Mouse (Mus musculus): ENCODE results near the gene Pdxk. TPM values are rescaled to one million over a fixed set of nuclear protein-coding genes. Genes with fewer than 3 reads are reported as not detected.

Gene Pdxk
- polyA plus RNA-seq, 1 experiment from 2014 or later = 30.0 TPM

DNA sequence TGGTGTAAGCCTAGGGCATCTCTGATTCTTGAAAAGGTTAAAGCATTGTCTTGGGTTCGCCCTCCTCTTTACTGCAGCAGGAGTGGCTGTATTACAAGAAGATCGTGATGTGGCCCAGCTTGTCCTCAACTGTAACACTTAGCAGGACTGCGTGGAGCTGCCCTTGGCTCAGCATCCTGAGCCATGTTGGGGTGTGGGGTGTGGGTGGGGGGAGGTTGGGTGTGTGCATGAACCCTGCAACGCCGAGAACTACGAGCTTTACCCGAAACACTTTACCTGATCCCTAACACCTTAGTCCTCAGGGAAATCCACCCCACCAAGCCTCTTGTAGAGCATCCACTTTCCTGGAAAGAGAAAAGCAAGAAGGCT is 51.6 kb downstream of the Pdxk start:
- H3K4me1 ChIP-seq (replicated peaks; ENCODE audit: control insufficient read depth, insufficient read depth, low read length) = peaks cover 11% of the 10 kb centered on the region
- peak overlapping the region; percentile 37 for H3K9ac ChIP-seq
- no peaks in the 10 kb centered on the region for H3K27me3 ChIP-seq (ENCODE audit: control insufficient read depth, insufficient read depth, low read length)
- WGBS = 46% methylated on average over 7 of the region's 7 CpGs
- no peaks in the 10 kb centered on the region for H3K9me3 ChIP-seq (ENCODE audit: control insufficient read depth, low read length)
- H3K27ac ChIP-seq = peak overlapping the region; percentile 84
- H3K4me3 ChIP-seq (replicated peaks; ENCODE audit: low read length) = peak overlapping the region; percentile 74
- peaks cover 29% of the 10 kb centered on the region for H3K36me3 ChIP-seq (replicated peaks; ENCODE audit: control insufficient read depth, insufficient read depth)
- ATAC-seq (ENCODE audit: low FRiP score) (no peak; the same call in 1 of the 2 replicates), DNase-seq (ENCODE audit: low spot score) (no peak)
- H3K4me2 ChIP-seq (replicated peaks) = peak overlapping the region; percentile 70

DNA sequence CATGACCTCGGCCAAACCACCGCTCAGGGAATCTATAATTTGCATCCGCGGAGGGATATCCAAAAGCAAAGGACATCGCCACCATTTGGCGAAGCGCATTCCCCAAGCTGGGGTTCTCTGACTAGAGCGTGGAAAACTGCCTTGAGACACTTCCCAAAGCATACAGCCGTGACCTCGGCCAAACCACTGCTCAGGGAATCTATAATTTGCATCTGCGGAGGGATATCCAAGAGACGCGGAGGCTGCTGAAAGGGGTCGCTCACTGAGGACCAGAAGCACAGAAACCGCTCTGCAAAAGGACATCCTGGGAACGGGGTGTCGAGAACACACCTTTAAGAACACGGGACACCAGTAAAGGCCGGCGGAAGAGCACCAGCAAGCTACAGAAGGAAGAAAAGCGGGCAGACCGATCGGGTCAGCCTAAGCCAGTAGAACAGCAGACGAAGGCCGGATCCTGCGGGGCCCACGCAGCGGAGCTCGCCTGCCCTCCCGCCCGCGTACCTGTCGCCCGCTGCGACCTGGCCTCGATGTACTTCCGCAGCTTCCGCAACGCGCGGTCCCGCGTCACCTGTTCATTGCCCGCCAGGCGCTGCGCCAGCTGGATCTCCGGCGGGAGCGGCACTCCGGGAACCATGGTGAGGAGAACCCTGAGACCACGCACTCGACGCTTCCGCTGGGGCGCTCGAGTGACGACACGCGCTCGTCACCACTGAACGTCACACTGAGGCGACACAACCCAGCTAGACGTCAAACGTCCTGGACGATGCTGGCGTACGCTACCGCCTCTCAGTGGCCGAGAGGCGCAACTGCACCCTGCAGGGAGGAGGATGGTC is 52.2 kb downstream of the Pdxk start, which contains the start of gene Rrp1:
TSS of gene Rrp1 (minus strand) at position 725 of the 833 bp plus-strand sequence.
- Histone ChIP-seq H3K9ac (peak within 1 kb of the TSS; percentile 75), H3K27me3 (ENCODE audit: control insufficient read depth, insufficient read depth, low read length) (no peaks in the 10 kb centered on the region), H3K4me2 (replicated peaks) (peak within 1 kb of the TSS; percentile 70), H3K27ac (peak within 1 kb of the TSS; percentile 84), H3K4me1 (replicated peaks; ENCODE audit: control insufficient read depth, insufficient read depth, low read length) (peaks cover 11% of the 10 kb centered on the region), H3K4me3 (replicated peaks; ENCODE audit: low read length) (peak within 1 kb of the TSS; percentile 74), H3K9me3 (ENCODE audit: control insufficient read depth, low read length) (no peaks in the 10 kb centered on the region), H3K36me3 (replicated peaks; ENCODE audit: control insufficient read depth, insufficient read depth) (peaks cover 35% of the 10 kb centered on the region)
- 0% methylated on average over 70 of the region's 70 CpGs for WGBS
- DNase-seq (ENCODE audit: low spot score) (peak; percentile 99), ATAC-seq (ENCODE audit: low FRiP score) (peak; percentile 95)

DNA sequence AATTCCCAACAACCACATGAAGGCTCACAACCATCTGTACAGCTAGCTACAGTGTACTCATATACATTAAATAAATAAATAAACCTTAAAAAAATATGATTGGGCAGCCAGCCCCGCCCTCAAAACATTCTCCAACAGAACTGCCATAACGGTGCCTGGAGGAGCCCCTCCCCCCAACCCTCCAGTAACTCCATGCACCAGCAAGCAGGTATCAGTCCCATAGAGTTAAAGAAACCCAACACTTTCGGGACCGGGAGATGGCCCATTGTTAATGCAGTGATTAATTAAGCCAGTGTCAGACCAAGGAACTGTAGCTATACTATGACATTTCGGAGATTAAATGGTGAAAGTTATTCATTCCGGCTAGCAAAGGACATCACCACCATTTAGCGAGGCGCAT is 52.9 kb downstream of the Pdxk start:
- Histone ChIP-seq H3K4me1 (replicated peaks; ENCODE audit: control insufficient read depth, insufficient read depth, low read length) (peaks cover 11% of the 10 kb centered on the region), H3K27ac (peak overlapping the region; percentile 84), H3K9me3 (ENCODE audit: control insufficient read depth, low read length) (no peaks in the 10 kb centered on the region), H3K4me2 (replicated peaks) (peak overlapping the region; percentile 70), H3K27me3 (ENCODE audit: control insufficient read depth, insufficient read depth, low read length) (no peaks in the 10 kb centered on the region), H3K9ac (peak overlapping the region; percentile 75), H3K4me3 (replicated peaks; ENCODE audit: low read length) (peak overlapping the region; percentile 74), H3K36me3 (replicated peaks; ENCODE audit: control insufficient read depth, insufficient read depth) (peaks cover 42% of the 10 kb centered on the region)
- DNase-seq (ENCODE audit: low spot score) = no peak
- ATAC-seq (ENCODE audit: low FRiP score) = no peak
- 16% methylated on average over 8 of the region's 8 CpGs for WGBS

DNA sequence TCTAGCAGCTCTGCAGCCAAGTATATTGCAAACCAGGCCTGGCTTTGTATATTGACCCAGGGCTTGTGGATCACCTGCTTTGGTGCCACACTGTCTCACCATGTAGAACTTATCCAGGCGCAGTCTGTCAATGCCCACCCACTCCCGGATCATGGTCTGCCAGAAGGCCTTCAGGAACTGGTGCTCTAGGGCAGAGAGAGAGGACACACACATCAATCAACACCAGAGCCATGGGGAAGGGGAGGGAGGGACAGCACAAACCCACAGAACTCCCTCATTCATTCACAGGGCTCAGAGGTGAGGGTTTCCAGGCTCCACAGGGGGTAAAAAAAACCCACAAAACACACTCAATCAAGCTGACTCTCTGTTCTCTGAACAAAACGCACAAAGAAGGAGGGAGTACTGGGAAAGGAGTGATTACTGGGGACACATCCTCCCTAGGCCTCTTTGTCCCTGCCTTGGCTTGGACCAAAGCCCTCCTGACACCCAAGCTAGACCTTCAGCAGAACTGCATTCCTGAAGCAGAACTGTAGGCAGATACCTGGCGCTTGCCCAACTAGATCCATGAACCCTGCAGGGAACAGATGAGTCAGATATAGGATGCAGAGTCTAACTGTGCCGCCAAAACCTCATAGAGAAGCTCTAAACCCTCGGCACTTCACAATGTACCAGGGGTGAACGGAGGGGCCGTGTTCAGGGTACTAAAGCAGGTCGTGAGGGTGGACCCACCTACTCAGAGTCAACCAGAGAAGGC is 55.6 kb downstream of the Pdxk start:
- Histone ChIP-seq H3K36me3 (replicated peaks; ENCODE audit: control insufficient read depth, insufficient read depth) (peaks cover 67% of the 10 kb centered on the region), H3K9me3 (ENCODE audit: control insufficient read depth, low read length) (no peaks in the 10 kb centered on the region), H3K4me2 (replicated peaks) (no peak overlapping the region), H3K4me1 (replicated peaks; ENCODE audit: control insufficient read depth, insufficient read depth, low read length) (peaks cover 11% of the 10 kb centered on the region), H3K27me3 (ENCODE audit: control insufficient read depth, insufficient read depth, low read length) (no peaks in the 10 kb centered on the region), H3K9ac (no peak overlapping the region), H3K27ac (no peak overlapping the region), H3K4me3 (replicated peaks; ENCODE audit: low read length) (no peak overlapping the region)
- DNase-seq (ENCODE audit: low spot score) (no peak), ATAC-seq (ENCODE audit: low FRiP score) (no peak)
- 85% methylated on average over 9 of the region's 9 CpGs for WGBS

DNA sequence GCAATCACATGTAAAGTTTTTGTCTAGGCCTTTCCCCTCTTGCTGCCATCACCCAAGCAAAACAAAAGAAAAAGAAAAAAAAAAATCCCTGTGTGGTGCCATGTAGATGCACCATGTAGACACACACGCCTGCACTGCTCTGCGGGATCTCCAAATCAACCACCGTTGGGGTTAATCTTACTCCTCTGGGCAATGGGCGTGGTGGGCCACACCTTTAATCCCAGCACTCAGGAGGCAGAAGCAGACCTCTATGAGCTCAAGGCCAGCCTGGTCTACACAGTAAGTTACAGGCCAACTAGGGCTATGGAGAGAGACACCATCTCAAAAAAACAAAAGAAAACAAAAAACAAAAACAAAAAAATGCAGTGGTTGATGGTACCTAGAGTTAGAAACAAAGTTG is 57.6 kb downstream of the Pdxk start:
- no peak overlapping the region for H3K9ac ChIP-seq
- no peaks in the 10 kb centered on the region for H3K27me3 ChIP-seq (ENCODE audit: control insufficient read depth, insufficient read depth, low read length)
- H3K4me1 ChIP-seq (replicated peaks; ENCODE audit: control insufficient read depth, insufficient read depth, low read length) = peaks cover 11% of the 10 kb centered on the region
- ATAC-seq (ENCODE audit: low FRiP score) (no peak), DNase-seq (ENCODE audit: low spot score) (no peak)
- no peak overlapping the region for H3K4me3 ChIP-seq (replicated peaks; ENCODE audit: low read length)
- H3K4me2 ChIP-seq (replicated peaks) = no peak overlapping the region
- H3K27ac ChIP-seq = no peak overlapping the region
- no peaks in the 10 kb centered on the region for H3K9me3 ChIP-seq (ENCODE audit: control insufficient read depth, low read length)
- H3K36me3 ChIP-seq (replicated peaks; ENCODE audit: control insufficient read depth, insufficient read depth) = peaks cover 87% of the 10 kb centered on the region
- WGBS = 92% methylated on average over 4 of the region's 4 CpGs

DNA sequence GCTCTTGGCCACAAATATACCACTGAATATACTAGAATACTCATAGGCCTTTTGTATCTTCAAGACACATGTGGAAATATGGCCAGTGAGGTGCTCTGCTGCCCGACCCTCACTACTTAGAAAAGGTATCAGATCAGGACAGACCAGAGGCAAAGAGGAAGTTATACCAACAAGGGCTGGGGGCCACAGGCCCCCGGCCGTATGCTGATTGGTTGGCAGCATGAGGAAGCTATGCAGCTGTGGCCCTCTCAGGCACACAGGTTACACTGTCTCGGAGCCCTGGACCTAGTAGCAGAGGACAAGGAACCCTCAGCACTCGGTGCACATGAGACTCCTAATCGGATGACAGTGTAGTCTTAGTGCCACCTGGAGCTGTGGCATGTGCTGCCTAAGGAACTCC is 58.6 kb downstream of the Pdxk start:
- no peak overlapping the region for H3K4me2 ChIP-seq (replicated peaks)
- no peak overlapping the region for H3K9ac ChIP-seq
- H3K36me3 ChIP-seq (replicated peaks; ENCODE audit: control insufficient read depth, insufficient read depth) = peaks cover 97% of the 10 kb centered on the region
- no peaks in the 10 kb centered on the region for H3K27me3 ChIP-seq (ENCODE audit: control insufficient read depth, insufficient read depth, low read length)
- peaks cover 2% of the 10 kb centered on the region; the same call in 1 of the 2 replicates for H3K4me1 ChIP-seq (replicated peaks; ENCODE audit: control insufficient read depth, insufficient read depth, low read length)
- no peak for ATAC-seq (ENCODE audit: low FRiP score)
- H3K27ac ChIP-seq = no peak overlapping the region
- no peaks in the 10 kb centered on the region for H3K9me3 ChIP-seq (ENCODE audit: control insufficient read depth, low read length)
- 94% methylated on average over 6 of the region's 6 CpGs for WGBS
- no peak for DNase-seq (ENCODE audit: low spot score)
- H3K4me3 ChIP-seq (replicated peaks; ENCODE audit: low read length) = no peak overlapping the region

DNA sequence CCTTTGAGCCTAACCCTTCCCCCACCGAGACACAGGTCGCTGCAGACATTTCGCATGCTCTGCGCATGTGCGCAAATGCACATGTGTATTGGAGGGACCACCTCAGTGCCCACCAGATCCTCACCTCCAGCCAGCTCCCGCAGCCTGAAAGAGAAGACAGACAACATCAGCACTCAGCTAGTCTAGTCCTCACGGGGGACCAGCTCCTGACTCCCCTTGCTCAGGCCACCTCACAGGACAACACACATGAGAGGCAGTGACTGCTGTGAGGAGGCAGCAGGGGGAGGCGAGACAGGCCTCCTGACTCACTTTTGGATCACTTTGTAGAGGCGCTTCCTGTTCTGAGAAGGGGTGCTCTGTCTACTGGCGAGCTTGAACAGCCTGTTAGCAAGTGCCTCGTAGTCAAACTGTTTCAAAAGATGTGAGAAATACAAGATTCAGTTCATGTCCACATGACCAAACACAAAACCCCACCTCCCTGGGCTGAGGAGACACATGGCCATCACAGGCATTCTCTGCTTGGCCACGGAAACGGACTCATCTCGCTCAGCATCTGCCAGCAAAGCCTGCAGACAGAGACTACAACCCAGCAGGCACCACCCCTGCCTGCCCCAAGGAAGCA is 62.4 kb downstream of the Pdxk start:
- no peaks in the 10 kb centered on the region for H3K27me3 ChIP-seq (ENCODE audit: control insufficient read depth, insufficient read depth, low read length)
- DNase-seq (ENCODE audit: low spot score) (no peak), ATAC-seq (ENCODE audit: low FRiP score) (no peak)
- H3K4me1 ChIP-seq (replicated peaks; ENCODE audit: control insufficient read depth, insufficient read depth, low read length) = no peaks in the 10 kb centered on the region
- WGBS = 94% methylated on average over 14 of the region's 14 CpGs
- peaks cover 82% of the 10 kb centered on the region for H3K36me3 ChIP-seq (replicated peaks; ENCODE audit: control insufficient read depth, insufficient read depth)
- H3K9me3 ChIP-seq (ENCODE audit: control insufficient read depth, low read length) = no peaks in the 10 kb centered on the region
- H3K4me3 ChIP-seq (replicated peaks; ENCODE audit: low read length) = no peak overlapping the region
- no peak overlapping the region for H3K9ac ChIP-seq
- H3K27ac ChIP-seq = no peak overlapping the region
- H3K4me2 ChIP-seq (replicated peaks) = no peak overlapping the region

DNA sequence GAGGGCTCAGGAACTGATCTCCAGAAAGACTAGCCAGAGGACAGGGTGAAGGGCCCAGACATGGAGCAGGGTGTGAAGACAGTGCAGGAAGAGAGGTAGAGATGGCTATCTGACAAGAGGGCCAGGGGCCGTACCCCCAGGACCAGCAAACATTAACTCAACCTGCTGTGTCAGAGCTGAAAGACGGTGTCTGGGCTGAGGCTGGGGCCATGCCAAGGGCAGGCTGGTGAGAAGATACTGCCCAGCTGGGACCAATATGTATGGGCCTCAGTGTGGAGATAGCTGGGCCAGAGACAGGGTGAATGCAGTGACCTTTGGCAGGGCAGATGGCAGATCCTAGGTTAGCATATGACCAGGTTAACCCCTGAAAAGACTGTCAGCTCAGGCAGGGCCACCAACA is 63.6 kb downstream of the Pdxk start:
- WGBS = 89% methylated on average over 2 of the region's 2 CpGs
- Histone ChIP-seq H3K9ac (no peak overlapping the region), H3K27ac (no peak overlapping the region), H3K27me3 (ENCODE audit: control insufficient read depth, insufficient read depth, low read length) (no peaks in the 10 kb centered on the region), H3K9me3 (ENCODE audit: control insufficient read depth, low read length) (no peaks in the 10 kb centered on the region), H3K4me2 (replicated peaks) (no peak overlapping the region), H3K4me1 (replicated peaks; ENCODE audit: control insufficient read depth, insufficient read depth, low read length) (0 out of 2 replicates have a peak, but pooled peaks cover 5% of the 10 kb centered on the region), H3K36me3 (replicated peaks; ENCODE audit: control insufficient read depth, insufficient read depth) (peaks cover 69% of the 10 kb centered on the region), H3K4me3 (replicated peaks; ENCODE audit: low read length) (no peak overlapping the region)
- DNase-seq (ENCODE audit: low spot score) (no peak), ATAC-seq (ENCODE audit: low FRiP score) (no peak)

DNA sequence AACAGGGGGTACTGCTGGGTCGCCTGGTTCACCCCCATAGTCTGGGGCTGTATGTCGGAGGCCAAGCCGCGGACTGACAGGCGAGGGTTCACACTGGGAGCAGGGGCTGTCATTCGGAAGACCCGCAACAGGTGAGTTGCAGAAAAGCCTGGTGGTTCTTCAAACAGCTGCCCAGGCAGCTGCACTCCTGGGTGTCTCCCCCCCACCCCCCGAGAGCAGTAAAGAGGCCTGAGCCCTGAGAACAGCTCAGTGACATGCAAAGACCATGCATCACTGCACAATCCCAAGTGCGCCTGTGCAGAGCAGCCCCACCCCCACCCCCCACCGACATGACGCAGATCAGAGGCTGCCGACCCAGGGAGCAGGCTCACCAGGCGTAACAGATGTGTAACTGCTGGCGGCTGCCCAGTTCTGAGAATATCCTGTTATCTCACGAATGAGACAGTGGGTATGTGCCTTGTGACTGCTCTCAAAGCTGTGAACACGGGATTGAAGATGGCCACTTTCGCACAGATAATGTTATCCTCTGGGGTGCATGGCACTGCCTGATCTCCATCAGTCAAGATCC is 65.6 kb downstream of the Pdxk start:
- DNase-seq (ENCODE audit: low spot score) (no peak), ATAC-seq (ENCODE audit: low FRiP score) (no peak)
- Histone ChIP-seq H3K9ac (no peak overlapping the region), H3K36me3 (replicated peaks; ENCODE audit: control insufficient read depth, insufficient read depth) (peaks cover 51% of the 10 kb centered on the region), H3K4me3 (replicated peaks; ENCODE audit: low read length) (no peak overlapping the region), H3K27ac (0 out of 2 replicates have a peak overlapping the region, but pooled peaks have one; percentile 3), H3K4me2 (replicated peaks) (no peak overlapping the region), H3K9me3 (ENCODE audit: control insufficient read depth, low read length) (no peaks in the 10 kb centered on the region), H3K27me3 (ENCODE audit: control insufficient read depth, insufficient read depth, low read length) (no peaks in the 10 kb centered on the region), H3K4me1 (replicated peaks; ENCODE audit: control insufficient read depth, insufficient read depth, low read length) (peaks cover 9% of the 10 kb centered on the region; the same call in 1 of the 2 replicates)
- WGBS = 38% methylated on average over 17 of the region's 17 CpGs

Measured in hindbrain, embryonic 14.5 days (tissue).